Mouse (Mus musculus): ENCODE results near the gene Ddx41.

Ddx41 gene

DNA sequence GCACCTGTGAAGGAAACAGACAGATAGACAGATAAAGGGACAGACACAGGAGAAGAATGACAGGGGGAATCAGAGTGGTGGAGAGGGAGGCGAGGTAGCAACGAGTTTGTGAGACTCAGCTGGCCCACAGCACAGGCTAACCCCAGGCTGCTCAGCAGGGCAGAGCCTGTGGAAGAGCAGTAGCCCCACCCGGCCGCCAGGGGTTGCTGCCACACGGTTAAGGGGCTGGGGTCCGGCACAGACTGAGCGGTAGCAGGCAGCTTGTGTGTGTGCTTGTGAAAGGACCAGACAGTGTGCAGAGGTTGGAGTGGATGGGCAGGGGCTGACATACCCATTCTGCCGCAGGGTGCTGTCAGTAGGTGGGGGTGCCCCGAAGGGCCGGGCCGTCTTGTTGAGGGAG is 28.6 kb downstream of the Ddx41 start:
- peak; percentile 49 for DNase-seq (ENCODE audit: low spot score)

DNA sequence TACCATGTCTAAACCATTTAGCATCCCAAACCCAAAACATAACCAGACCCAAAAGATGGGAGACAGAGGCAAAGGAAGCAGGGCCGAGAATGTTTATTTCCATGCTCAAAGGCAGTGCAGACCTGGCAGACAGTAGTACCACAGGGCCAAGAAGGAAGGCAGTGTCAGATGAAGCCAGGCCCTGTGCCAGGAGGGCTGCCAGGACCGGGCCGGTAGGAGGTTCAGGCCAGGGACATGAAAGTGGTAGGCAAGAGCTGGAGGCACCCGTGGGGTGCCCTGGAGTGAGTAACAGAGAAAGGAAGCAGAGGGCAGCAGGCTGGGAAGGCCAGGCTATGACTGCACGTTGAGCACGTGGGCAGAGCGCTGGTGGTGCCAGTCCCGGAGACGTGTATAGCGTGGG is 29.8 kb downstream of the Ddx41 start:
- DNase-seq (ENCODE audit: low spot score) = no peak

DNA sequence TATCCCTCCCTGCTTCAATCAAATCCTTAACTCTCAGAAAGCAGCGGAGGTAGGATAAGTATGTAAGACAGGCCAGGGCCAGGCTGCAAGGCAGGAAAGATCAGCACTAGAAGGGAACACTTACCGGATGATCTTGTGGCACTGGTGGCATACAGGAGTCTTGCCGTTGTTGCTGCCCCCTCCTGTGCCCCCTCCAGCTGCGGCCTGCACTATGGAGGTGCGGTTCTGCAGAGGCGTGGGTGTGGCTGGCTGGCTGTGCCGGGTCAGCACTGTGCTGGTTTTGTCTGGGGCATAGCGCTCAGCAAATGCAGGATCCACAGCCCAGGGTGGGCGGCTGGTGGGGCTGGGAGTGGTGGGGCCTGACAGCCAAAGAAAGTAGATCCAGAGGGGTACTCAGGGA is 30.6 kb downstream of the Ddx41 start:
- no peak for DNase-seq (ENCODE audit: low spot score)

- no peak for DNase-seq (ENCODE audit: low spot score)
Measured at GRCm38 (mm10) chr13:55504390-55504789, 32.1 kb downstream of the Ddx41 start.

GRCm38 (mm10) chr13:55502405-55502804 is 34.1 kb downstream of the Ddx41 start:
- no peak for DNase-seq (ENCODE audit: low spot score)

DNA sequence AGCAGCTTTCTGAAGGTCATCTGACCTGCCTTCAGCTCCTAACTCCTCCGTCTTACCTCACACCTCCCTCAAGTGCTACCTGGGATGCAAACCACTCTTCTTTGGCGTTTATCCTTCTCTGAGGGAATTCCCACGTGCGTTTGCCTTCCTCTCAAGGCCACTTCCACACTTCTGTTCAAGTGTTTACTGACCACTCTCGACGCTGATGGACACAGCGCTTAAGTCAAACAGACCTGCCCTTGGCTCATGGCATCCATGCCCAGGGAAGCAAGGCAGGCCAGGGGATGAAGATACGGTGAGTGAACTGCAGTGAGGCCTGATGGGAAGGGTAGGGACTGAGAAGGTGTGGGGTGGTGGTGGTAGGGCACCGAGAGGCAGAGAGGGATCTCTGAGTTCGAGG is 35.9 kb downstream of the Ddx41 start:
- no peak for DNase-seq (ENCODE audit: low spot score)

GRCm38 (mm10) chr13:55498906-55499305 is 37.6 kb downstream of the Ddx41 start:
- no peak for DNase-seq (ENCODE audit: low spot score)

- DNase-seq (ENCODE audit: low spot score) = no peak
Measured at GRCm38 (mm10) chr13:55496661-55497060, 39.8 kb downstream of the Ddx41 start.

- no peak for DNase-seq (ENCODE audit: low spot score)
Measured at GRCm38 (mm10) chr13:55495702-55496101, 40.8 kb downstream of the Ddx41 start.

GRCm38 (mm10) chr13:55494883-55495621 is 41.4 kb downstream of the Ddx41 start:
- no peak for DNase-seq (ENCODE audit: low spot score)

DNA sequence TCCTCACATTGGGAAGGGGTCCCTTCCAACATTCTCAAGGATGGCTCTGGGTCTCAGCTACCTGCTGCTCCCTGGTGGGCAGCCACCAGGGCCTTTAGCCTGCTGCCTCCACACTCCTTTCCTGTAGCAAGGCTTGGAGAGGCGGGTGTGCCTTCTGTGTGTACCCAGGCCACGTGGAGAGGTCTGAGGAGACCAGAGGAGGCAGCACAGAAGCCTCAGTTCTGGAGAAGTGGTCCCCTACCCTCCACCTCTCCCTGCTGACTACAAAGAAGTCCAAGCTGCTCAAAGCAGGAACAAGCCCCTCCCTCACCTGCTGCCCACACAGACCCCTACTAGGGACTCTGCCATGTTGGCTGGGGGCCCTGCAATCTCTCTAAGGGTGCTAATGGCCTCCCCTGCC is 42.2 kb downstream of the Ddx41 start:
- no peak for DNase-seq (ENCODE audit: low spot score)

DNA sequence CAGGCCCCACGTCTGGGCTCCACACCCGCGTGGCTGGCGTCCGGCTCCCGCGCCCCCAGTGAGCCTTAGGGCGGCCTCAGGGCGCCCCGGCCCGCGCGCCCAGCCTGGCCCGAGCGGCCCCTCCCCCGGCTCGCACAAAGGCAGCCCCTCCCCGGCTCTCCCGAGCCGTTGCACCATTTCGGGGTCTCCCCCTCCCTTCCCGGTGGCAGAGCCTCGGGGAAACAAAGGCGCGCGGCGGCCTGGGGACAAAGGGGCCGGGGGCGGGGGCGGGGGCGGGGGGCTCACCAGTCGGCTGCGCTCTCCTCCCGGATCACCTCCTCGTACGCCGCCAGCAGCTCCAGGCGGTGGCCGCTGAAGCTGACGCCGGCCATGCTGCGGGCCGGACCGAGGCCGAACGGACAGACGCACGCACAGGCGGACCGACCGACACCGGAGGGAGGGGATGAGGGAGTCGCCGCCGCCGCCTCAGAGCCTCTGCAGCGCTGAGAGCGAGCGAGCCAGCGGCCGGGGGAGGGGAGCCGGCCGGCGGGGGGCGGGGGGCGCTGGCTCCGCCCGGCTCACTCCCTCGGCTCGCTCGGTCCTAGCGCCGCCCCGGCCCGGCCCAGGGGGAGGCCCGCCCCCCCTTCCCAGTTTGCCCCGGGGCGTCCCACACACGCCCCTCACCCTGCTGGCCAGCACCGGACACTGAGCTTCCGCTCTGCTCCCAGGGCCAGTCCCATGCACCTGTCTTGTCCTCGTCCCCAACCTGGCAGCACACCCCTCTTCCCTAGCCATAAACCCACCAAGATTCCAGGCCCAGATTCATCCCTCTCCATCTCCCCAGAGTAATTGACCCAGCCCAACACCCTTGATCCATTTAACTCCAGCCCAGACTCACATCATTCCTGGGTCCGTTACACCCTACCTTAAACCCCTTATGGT is 48.6 kb downstream of the Ddx41 start, which contains the start of gene Dbn1:
Dbn1 (minus strand) TSS at position 534 of the 921 bp plus-strand sequence.
- DNase-seq (ENCODE audit: low spot score) = peak; percentile 80

- peak; percentile 66 for DNase-seq (ENCODE audit: low spot score)
Measured at GRCm38 (mm10) chr13:55486916-55487577, 49.4 kb downstream of the Ddx41 start.

DNA sequence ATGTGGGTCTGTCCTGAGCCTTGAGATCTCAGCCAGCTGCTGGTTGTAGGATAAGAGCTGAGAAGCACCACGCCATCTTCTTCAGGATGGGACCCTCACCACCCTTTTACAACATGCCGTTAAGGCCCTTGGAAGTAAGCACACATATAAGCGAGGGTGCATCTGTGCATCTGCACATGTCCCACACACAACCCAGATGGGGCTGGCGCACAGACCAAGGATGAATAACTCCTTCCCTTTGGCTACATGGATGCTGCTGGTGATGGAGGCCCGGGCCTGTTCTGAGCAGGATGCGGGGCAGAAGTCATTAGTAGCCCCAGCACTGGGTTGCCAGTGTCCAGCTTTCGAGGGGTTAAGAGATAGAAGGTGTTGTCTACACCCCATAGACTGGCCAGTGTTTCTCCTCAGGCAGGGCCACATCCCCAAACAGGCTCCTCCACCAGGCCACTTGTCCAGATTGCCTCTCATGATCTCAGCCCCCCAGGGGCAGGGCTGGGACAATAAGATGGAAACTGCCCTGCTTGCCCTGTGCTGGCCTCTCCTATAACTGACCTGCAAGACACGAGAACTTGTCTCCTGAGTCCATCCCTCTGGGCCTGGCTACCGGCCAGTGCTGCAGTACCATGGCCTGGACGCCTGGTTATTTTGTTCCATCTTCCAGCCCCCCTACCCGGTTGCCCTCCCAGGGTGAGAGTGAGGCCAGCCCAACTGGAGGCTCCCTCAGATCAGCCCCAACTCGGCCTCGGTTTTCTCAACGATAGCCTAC is 50.2 kb downstream of the Ddx41 start:
- DNase-seq (ENCODE audit: low spot score) = peak; percentile 43

DNA sequence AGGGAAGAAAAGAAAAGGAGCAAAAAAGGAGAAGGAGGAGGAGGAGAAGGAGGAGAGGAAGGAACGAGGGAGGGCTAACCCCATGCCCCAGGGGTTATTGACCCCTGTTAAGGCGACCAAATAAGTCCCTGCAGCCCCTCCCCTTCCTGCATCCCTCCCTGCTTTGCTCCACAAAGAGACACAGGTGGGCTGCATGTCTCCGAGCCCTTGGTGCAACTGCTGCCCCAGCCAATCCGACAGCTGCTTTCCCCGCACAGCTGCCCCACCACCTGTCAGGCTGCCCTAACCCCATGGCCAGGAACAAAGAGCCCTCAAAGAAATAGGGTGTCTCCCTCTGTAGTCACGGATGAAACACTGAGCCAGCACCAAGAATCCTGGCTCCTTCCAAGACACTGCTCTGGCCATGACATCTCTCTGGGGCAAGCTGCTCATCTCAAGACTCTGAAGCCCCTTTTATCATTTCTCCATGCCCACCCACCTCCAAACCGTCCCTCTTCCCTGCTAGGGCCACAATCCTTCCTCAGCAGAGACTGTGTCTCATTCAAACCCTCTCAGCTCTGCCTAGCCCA is 51.9 kb downstream of the Ddx41 start:
- DNase-seq (ENCODE audit: low spot score) = no peak

- peak; percentile 73 for DNase-seq (ENCODE audit: low spot score)
Measured at GRCm38 (mm10) chr13:55483593-55483992, 52.9 kb downstream of the Ddx41 start.

DNA sequence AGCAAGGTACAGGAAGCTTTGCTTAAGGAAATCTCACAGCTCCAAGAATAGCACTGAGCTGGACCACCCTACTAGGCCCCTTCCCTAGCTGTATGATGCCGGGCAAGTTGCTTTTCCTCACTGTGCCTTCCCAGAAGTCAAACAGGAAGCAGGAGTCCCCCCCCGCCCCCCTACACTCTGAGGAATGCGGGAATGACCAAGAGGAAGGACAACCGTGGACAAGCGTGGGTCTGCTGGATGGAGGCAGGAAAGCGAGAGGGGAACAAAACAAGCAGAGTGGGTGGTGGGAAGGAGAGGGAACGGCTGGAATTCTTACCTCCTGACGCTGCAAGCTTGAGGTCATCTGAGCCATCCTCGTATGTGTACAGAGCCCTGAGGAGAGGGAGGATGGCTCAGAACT is 53.4 kb downstream of the Ddx41 start:
- DNase-seq (ENCODE audit: low spot score) = no peak

DNA sequence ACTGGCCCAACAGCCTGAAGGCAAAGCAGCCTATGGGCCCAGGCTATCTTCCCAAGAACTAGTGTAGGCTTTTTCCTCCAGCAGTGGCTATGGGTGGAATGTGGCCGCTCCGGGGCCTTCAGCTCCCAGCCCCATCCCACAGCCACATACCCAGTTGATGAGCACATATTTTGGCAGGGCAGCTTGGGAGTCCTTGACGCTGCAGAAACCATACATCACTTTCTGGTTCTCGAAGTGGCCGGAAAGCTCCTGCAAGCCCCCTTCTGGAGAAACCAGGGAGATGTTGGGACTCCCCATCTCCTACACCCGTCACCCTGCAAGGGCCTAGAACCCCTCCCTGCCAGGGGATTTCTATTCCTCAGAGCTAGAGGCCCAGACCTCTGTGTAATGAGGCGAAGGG is 53.9 kb downstream of the Ddx41 start:
- no peak for DNase-seq (ENCODE audit: low spot score)
